Mouse (Mus musculus): Measurements from ENCODE around the gene Tmco4. TPM values are rescaled to one million over a fixed set of nuclear protein-coding genes. Genes with fewer than 3 reads are reported as not detected.

Tmco4 gene
- polyA plus RNA-seq, 1 experiment, result 3.2 TPM

GRCm38 (mm10) chr4:138948257-138948656, 24.4 kb upstream of the Tmco4 start:
- no peak overlapping the region for H3K4me3 ChIP-seq (replicated peaks)
- no peaks in the 10 kb centered on the region for H3K36me3 ChIP-seq (replicated peaks; ENCODE audit: low read length)
- H3K4me1 ChIP-seq, result peaks cover 9% of the 10 kb centered on the region
- peaks cover 6% of the 10 kb centered on the region; the same call in 1 of the 2 replicates for H3K9me3 ChIP-seq
- TF ChIP-seq FLI1 (IDR thresholded peaks at IDR 0.05; ENCODE audit: low read length) (no peak), GATA1 (IDR thresholded peaks at IDR 0.05; ENCODE audit: borderline replicate concordance, low read length) (no peak)
- peaks cover 19% of the 10 kb centered on the region for H3K27me3 ChIP-seq (replicated peaks)

- TF ChIP-seq GATA1 (IDR thresholded peaks at IDR 0.05; ENCODE audit: borderline replicate concordance, low read length) (no peak), FLI1 (IDR thresholded peaks at IDR 0.05; ENCODE audit: low read length) (no peak)
- peaks cover 40% of the 10 kb centered on the region for H3K27me3 ChIP-seq (replicated peaks)
- H3K4me3 ChIP-seq (replicated peaks), result no peak overlapping the region
Observed at GRCm38 (mm10) chr4:138958612-138959011, 14.1 kb upstream of the Tmco4 start.

GRCm38 (mm10) chr4:138959120-138959519, 13.6 kb upstream of the Tmco4 start:
- Histone ChIP-seq H3K4me3 (replicated peaks) (no peak overlapping the region), H3K27me3 (replicated peaks) (peaks cover 42% of the 10 kb centered on the region), H3K9me3 (0 out of 2 replicates have a peak, but pooled peaks cover 3% of the 10 kb centered on the region), H3K4me1 (peaks cover 12% of the 10 kb centered on the region), H3K36me3 (replicated peaks; ENCODE audit: low read length) (no peaks in the 10 kb centered on the region)
- TF ChIP-seq FLI1 (IDR thresholded peaks at IDR 0.05; ENCODE audit: low read length) (no peak), GATA1 (IDR thresholded peaks at IDR 0.05; ENCODE audit: borderline replicate concordance, low read length) (no peak)

More at GRCm38 (mm10) chr4:138958612-138959011, 14.1 kb upstream of the Tmco4 start:
- H3K36me3 ChIP-seq (replicated peaks; ENCODE audit: low read length), result no peaks in the 10 kb centered on the region
- H3K4me1 ChIP-seq, result peaks cover 12% of the 10 kb centered on the region
- 0 out of 2 replicates have a peak, but pooled peaks cover 3% of the 10 kb centered on the region for H3K9me3 ChIP-seq

GRCm38 (mm10) chr4:138959926-138960325, 12.8 kb upstream of the Tmco4 start:
- Histone ChIP-seq H3K9me3 (0 out of 2 replicates have a peak, but pooled peaks cover 3% of the 10 kb centered on the region), H3K4me1 (peaks cover 12% of the 10 kb centered on the region), H3K4me3 (replicated peaks) (no peak overlapping the region), H3K27me3 (replicated peaks) (peaks cover 41% of the 10 kb centered on the region), H3K36me3 (replicated peaks; ENCODE audit: low read length) (no peaks in the 10 kb centered on the region)
- TF ChIP-seq GATA1 (IDR thresholded peaks at IDR 0.05; ENCODE audit: borderline replicate concordance, low read length), result no peak
- no peak for TF ChIP-seq FLI1 (IDR thresholded peaks at IDR 0.05; ENCODE audit: low read length)

- TF ChIP-seq FLI1 (IDR thresholded peaks at IDR 0.05; ENCODE audit: low read length) (no peak), GATA1 (IDR thresholded peaks at IDR 0.05; ENCODE audit: borderline replicate concordance, low read length) (no peak)
- Histone ChIP-seq H3K9me3 (0 out of 2 replicates have a peak, but pooled peaks cover 3% of the 10 kb centered on the region), H3K27me3 (replicated peaks) (peaks cover 51% of the 10 kb centered on the region), H3K4me1 (peaks cover 12% of the 10 kb centered on the region), H3K4me3 (replicated peaks) (no peak overlapping the region), H3K36me3 (replicated peaks; ENCODE audit: low read length) (no peaks in the 10 kb centered on the region)
Observed at GRCm38 (mm10) chr4:138962719-138963118, 10.0 kb upstream of the Tmco4 start.

- Histone ChIP-seq H3K27me3 (replicated peaks) (peaks cover 48% of the 10 kb centered on the region), H3K36me3 (replicated peaks; ENCODE audit: low read length) (no peaks in the 10 kb centered on the region), H3K4me1 (peaks cover 12% of the 10 kb centered on the region), H3K9me3 (no peaks in the 10 kb centered on the region), H3K4me3 (replicated peaks) (no peak overlapping the region)
- TF ChIP-seq FLI1 (IDR thresholded peaks at IDR 0.05; ENCODE audit: low read length), result no peak
- TF ChIP-seq GATA1 (IDR thresholded peaks at IDR 0.05; ENCODE audit: borderline replicate concordance, low read length), result no peak
Observed at GRCm38 (mm10) chr4:138965871-138966270, 6.8 kb upstream of the Tmco4 start.

GRCm38 (mm10) chr4:138966866-138967265, 5.8 kb upstream of the Tmco4 start, which contains the start of gene Rnf186:
Gene Rnf186, plus strand, starts transcription at chr4:138967112.
- Histone ChIP-seq H3K27me3 (replicated peaks) (peaks cover 45% of the 10 kb centered on the region), H3K4me3 (replicated peaks) (no peak within 1 kb of the TSS), H3K4me1 (peaks cover 13% of the 10 kb centered on the region), H3K9me3 (no peaks in the 10 kb centered on the region), H3K36me3 (replicated peaks; ENCODE audit: low read length) (no peaks in the 10 kb centered on the region)
- TF ChIP-seq FLI1 (IDR thresholded peaks at IDR 0.05; ENCODE audit: low read length), result no peak
- TF ChIP-seq GATA1 (IDR thresholded peaks at IDR 0.05; ENCODE audit: borderline replicate concordance, low read length), result no peak

GRCm38 (mm10) chr4:138967485-138967884, 5.2 kb upstream of the Tmco4 start:
- Histone ChIP-seq H3K9me3 (no peaks in the 10 kb centered on the region), H3K4me1 (peaks cover 15% of the 10 kb centered on the region), H3K27me3 (replicated peaks) (peaks cover 42% of the 10 kb centered on the region), H3K36me3 (replicated peaks; ENCODE audit: low read length) (no peaks in the 10 kb centered on the region), H3K4me3 (replicated peaks) (no peak overlapping the region)
- TF ChIP-seq FLI1 (IDR thresholded peaks at IDR 0.05; ENCODE audit: low read length) (no peak), GATA1 (IDR thresholded peaks at IDR 0.05; ENCODE audit: borderline replicate concordance, low read length) (no peak)

GRCm38 (mm10) chr4:138968772-138969556, 3.7 kb upstream of the Tmco4 start:
- no peak for TF ChIP-seq FLI1 (IDR thresholded peaks at IDR 0.05; ENCODE audit: low read length)
- TF ChIP-seq GATA1 (IDR thresholded peaks at IDR 0.05; ENCODE audit: borderline replicate concordance, low read length), result no peak
- Histone ChIP-seq H3K4me3 (replicated peaks) (no peak overlapping the region), H3K36me3 (replicated peaks; ENCODE audit: low read length) (no peaks in the 10 kb centered on the region), H3K4me1 (peaks cover 11% of the 10 kb centered on the region), H3K9me3 (no peaks in the 10 kb centered on the region), H3K27me3 (replicated peaks) (peaks cover 33% of the 10 kb centered on the region)

- Histone ChIP-seq H3K36me3 (replicated peaks; ENCODE audit: low read length) (no peaks in the 10 kb centered on the region), H3K4me3 (replicated peaks) (no peak overlapping the region), H3K27me3 (replicated peaks) (peaks cover 31% of the 10 kb centered on the region), H3K4me1 (peaks cover 13% of the 10 kb centered on the region), H3K9me3 (no peaks in the 10 kb centered on the region)
- TF ChIP-seq GATA1 (IDR thresholded peaks at IDR 0.05; ENCODE audit: borderline replicate concordance, low read length) (no peak), FLI1 (IDR thresholded peaks at IDR 0.05; ENCODE audit: low read length) (no peak)
Observed at GRCm38 (mm10) chr4:138969736-138970135, 3.0 kb upstream of the Tmco4 start.
